Mouse (Mus musculus) left cerebral cortex, adult 11 months (tissue): ENCODE measurements around the gene N4bp2l2.

ENCODE experiments used
- DNase-seq: peaks from one replicate; pipeline ENCODE4 v3.0.0; 2022; ENCODE audit warnings: low spot score

Gene N4bp2l2

DNA sequence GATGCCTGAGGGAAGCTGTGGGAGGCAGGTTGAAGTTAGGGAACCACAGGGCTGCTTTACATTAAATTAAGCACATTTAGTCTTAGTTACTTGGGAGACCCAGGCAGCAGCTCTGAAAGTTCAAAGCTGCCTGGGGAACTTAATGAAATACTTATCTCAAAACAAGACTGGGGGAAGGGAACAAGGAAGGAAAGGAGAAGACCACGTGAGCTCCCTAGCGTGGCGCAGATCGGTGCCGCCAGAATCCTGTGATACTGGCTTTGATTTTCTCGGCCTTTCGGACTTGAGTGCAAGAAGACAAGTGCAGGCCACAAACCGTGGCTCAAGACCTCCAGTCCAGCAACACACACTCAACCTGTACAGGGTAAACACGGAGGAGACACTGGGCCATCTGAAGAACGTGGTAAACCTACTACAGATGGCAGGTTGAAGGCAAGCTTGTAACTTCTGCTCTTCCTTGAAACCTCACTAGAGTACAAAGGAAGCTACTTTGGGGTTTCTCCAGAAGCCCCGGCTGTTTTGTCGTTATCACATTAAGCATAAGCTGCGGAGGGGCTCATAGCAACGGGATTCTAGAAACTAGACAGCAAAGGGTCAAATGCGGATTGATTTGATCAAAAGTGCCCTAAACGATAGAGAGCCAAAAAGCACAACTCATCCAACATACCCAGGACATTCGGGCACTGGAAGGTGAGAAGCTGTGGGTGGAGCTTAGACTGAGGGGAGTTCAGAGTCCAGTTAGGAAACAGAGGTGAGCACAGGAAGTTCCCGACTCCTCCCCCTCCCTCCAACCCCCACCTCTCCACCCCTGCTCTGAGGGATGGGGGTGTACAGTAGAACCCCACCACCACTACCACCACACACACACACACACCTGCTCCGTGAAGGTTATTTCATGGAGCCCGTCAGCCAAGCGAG is 67.5 kb downstream of the N4bp2l2 start:
- DNase-seq = no peak

DNA sequence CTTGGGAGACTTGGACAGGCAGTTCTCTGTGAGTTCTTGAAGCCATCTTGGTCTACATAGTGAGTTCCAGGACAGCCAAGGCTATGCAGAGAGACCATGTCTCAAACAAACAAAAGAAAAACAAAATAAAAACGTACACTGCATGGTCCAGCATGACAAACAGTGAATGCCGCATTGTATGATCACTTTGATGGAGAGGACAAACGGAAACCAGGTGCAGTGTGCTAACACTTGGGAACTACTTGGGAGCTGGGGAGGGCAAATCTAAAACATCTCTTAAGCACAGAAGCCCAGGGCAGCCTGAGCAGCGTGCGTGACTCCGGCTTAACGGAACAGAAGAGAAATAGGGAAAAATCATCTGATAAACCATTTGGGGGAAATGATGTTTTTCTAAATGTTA is 68.9 kb downstream of the N4bp2l2 start, which contains the start of gene N4bp2l1:
TSS of gene N4bp2l1 (minus strand) at position 101 of the 400 bp plus-strand sequence.
- no peak for DNase-seq

DNA sequence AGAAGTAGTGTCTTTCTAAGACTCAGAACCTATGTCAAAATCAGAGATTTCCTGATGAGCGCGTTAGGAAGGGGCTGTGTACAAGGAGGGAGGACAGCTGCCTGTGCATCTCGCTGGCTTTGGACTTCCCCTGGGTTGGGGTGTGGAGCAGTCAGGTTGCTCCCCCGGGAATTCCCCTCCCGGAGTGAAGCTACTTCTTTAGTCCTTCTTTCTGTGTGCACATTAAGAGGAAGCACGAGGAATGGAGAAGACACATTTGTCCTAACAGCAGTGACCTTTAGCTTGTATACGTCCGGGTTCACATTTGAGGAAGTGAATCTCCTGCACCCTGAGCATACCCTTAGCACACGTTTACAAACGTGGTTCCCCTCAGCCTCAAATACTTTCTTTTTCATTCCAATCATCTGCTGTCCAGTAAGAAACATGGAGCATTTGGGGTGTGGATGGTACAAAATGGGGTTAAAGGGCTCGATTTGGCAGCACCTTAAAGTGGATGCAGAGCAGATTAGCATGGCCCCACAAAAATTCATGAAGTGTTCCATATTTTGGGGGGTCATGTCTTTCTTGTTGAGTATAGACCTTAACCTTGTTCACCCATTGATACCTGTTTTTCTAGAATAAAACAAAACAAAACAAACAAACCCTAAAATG is 70.5 kb downstream of the N4bp2l2 start:
- no peak for DNase-seq

DNA sequence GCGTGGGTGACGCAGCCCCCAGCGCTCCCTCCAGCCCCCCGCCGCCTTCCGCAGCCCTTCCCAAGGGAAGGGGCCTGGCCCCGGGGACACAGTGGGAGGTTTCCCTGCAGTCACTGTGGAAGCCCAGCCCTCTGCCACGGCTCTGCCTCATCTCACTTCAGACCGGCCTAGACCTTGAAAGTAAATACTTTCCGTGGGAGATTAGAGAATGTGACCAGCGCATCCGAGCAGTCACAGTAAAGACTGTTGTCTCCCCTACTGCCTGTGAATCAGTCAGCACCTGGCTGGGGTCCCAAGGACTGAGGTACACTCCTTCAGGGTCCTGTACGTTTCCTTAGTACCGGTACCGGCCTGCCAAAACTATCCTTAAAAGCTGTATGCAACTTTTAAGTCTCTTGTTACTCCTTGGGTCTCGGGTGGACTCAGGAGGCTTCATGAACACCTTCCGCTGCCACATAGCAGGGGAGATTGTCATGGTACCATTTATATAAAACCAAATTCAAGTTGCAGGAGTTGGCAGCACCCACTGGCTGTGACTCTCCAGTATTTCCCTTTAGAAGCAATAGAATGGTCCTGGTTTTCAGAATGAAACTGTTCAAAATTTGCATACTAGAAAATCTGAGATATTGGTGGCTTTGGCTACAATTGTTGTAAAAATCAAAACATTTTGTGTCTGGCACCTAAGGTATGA is 71.2 kb downstream of the N4bp2l2 start:
- no peak for DNase-seq

DNA sequence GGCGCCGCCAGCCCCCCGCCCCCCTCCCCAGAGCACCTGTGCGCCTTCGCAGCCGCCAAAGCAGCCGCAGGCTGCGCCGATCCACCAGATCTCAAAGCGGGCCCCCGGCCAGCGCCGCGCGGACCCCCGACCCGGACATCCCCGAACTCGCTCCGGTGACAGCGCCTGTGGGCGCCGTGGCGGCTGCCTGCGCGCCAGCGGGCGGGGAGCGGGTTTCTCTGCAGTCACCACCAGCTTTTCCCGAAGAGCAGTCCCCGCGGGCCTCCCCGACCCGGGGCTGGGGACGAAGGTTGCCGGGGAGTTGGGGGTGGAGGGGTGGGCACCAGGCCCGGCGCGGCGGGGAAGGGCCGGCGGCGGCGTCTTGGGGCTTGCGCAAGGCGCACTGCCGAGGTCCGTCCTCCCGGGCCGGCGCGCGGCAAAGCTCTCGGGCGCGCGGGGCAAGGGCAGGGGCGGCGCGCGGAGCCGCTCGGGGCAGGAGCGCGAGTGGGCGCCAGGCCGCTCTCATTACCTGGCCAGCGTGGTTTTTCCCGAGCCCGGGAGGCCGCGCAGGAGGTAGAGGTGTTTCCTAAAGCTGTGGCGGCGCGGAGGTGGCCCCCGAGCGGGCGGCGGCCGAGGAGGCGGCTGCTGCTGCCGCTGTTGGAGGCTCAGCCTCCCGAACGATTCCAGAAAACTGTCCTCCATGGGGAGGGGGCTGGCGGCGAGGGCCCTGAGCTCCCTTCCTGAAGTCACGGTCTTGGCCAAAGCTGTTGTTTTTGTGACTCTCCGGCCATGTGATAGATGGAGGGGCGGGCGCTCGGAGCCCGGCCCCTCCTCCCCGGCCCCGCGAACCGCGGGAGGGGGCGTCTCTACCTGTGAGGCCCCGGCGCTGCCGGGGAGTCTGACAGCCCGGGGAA is 72.0 kb downstream of the N4bp2l2 start:
- no peak for DNase-seq

DNA sequence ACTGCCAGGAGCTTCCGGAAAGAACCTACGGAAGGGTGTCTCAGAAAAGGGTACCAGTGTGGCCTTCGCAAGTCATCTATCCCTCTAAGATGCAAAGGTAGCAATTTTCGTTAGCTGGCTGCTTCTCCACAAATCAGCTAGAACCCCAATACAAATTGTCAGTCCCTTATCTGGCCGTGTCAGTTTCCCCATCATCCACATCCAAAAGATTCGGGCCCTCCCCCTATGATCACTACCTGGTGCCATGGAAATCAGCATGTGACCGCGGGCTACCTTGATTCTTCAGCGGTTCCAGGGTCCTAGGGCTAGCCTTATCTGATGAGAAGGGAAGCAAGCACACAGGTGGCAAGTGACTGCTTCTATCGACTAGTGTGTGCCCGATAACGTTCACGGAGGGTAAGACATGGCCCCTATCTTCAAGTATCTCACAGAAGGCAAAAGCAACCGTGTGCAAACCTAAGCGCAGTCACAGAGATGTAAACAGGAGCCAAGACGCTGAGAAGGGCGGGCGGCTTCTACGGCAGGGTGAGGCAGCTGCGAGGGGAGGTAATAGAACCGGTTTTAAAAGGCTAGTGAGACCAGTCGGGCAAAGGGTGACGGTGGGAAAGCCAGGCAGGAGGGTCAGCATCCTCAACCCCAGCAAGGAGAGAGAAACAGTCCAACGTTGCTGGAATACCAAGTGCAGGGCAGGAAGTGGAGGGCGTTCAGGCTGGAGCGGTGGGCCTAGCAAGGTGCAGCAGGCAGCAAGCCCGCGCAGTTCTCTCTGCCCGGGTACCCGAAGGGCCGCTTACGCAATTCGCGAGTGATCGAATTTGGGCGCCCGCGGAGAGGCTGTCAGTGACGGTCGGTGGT is 72.9 kb downstream of the N4bp2l2 start:
- DNase-seq = no peak

DNA sequence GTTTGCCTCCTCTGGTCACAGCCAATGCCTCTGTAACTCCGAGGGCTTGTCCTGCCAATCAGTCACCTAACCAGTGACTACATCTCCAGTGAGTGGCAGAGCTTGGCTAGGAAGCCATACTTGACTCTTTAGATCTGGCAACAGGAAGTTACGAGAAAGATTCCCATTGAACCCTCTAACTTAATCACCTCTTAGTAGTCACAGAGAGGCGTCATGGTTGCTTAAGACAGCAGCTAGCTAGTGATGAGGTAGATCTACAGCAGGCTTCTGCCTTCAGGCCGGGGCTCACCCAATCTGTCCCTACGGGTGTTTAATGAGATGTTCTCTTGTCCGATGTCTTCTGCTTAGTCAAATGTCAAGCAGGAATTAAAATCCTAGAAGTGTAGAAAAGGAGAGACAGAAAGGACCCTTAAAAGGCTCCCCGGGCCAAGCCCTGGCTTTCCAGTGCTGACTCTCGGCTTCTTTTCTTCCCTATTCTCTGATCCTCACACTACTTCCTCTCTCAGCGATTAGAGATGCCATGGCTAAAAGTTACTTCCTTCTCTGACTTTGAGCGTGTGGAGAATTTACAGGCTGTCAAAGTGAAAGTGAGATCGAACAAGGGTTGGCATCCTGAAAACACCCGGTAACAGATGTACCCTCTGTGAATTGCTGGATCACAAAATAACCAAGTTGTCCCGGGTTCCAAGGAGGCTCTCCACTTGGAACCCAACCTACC is 73.6 kb downstream of the N4bp2l2 start:
- DNase-seq = no peak

DNA sequence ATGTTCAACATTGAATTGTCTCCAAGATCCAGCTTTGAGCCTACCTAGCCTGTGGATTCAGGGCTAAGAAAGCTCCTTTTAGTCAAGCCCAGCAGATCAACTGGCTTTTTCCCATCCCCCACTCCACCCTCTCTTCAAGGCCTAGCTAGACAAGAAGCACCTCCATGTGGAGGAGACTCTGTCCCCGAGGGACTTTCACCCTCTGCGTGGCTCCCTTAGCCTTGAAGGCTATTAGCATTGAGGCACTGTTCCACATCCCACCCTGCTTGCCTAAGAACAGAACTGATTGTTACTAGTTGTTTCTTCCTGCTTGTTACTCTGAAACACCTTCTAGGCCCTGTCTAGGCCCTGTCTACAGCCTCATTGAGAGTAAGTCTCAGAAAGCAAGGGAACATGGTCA is 76.0 kb downstream of the N4bp2l2 start:
- no peak for DNase-seq

DNA sequence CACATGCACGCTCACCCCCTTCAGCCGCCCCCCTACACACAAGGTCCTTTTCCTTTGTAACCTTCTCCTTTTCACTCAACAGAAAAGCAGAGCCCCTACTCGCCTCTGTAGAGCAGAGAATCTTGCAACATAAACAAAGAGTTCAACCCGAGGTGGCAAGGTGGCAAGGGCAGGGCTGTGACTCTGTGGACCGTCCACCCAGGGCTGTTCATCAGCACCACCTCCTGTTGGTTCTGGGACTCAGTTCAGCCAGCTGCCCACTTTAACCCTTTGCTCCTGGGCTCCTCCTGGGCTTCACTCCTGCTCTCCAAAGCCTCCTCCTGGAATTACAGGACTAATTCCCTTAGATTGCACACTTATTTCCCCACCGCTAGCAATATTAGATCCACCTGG is 81.7 kb downstream of the N4bp2l2 start:
- DNase-seq = no peak

DNA sequence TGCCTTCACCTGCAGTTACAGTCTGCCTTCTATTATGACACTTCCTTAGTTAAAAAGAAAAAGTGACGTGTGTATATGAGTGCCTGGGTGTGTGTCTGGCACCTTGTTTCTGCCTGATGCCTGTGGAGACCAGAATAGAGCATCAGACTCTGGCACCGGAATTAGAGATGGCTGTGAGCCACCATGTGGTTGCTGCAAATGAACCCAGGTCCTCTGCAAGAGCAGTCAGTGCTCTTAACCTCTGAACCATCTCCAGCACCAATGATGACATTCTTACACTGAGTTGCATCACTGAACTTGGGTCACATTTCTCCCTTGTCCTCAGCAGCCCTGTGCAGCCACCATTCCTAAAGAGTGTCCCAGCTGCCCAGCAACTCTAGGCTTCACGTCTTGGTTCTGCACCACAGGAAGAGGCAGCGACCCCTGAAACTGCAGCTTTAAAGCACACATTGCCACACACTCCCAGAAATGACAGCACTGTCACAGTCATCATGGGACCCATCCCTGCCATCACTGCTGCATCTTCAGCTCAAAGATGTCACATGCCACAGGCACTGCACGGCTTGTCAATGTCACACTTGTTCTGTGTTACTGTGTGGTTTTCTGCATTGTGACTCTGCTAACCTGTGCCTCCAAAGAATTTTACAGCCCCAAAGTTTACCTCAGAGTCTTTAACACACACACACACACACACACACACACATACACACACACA is 82.2 kb downstream of the N4bp2l2 start:
- DNase-seq = no peak

DNA sequence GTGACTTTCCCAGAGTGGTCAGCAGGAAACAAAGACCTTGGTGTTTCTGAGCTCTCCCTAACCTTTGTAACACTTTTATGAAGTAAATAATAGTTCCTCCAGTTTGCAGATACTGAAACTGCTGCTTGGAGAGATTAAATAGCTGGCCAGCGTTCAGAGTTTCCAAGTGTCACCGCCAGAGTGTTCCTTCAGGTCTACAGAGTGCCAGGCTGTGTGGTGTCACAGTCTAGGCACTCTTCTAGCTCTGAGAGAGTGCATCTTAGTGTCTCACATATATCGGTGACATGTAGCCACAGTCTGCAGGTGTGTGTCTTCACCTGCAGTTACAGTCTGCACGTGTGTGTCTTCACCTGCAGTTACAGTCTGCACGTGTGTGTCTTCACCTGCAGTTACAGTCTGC is 82.8 kb downstream of the N4bp2l2 start:
- no peak for DNase-seq

DNA sequence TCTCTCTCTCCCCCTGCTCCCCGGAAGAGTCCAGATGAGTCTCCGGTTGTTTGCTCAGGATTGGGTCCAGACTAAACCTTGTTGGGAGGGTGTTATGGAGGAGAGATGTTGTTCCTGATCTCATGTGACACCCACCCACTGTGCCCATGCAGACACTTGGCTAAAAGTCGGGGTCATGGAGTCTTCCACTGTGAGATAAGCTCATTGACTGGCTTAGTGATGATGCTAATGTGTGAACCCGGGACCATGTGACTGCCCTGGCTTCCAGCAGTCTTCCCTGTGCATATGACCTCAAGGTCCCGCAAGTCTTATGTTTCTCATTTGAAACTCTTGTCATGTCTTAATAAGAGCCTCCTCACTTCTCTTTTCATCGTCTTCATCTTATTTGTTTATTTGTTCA is 84.8 kb downstream of the N4bp2l2 start:
- no peak for DNase-seq

DNA sequence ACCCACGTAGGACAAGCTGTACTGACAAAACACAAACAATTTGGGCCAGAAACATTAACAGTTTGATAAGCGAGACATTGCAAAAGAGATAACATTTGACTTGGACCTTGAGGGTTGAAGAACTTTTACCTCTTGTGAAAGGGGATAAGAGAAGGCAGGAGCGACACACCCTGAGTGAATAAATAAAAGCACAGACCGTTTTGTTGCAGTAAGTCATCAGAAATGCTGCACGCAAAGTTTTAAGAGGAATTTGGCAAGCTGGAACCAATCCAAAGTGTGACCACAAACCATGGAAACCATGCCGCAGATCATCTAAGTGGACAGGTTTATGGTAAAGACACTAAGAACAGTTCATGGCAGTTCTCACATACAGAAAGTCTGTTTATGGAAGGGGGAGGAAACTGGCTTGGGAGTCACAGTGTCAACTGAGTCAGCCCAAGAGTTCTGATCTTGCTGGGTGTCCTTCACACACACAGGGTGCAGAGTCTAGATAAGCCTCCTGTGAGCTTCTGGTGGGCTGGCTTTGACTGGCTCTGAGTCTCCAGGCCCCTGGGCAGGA is 87.3 kb downstream of the N4bp2l2 start:
- DNase-seq = no peak

DNA sequence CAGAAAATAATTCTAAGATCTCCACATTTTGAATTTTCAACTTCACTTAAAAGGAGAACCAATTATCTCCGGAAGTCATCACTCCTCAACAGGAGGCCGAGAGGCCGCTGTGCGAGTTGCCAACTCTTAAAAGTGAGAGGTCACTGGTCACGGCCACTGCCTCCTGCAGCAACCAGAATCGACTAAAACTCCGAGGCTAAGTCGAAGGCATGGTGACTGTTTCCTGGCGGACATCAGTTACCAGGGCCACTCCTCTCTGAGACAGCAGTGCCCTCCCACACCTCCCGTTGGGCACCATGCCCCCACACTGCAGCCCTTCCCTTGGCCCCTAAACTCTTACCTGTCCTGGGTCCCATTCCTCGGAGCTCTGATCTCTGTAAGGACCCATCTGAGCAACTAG is 89.2 kb downstream of the N4bp2l2 start:
- DNase-seq = no peak

DNA sequence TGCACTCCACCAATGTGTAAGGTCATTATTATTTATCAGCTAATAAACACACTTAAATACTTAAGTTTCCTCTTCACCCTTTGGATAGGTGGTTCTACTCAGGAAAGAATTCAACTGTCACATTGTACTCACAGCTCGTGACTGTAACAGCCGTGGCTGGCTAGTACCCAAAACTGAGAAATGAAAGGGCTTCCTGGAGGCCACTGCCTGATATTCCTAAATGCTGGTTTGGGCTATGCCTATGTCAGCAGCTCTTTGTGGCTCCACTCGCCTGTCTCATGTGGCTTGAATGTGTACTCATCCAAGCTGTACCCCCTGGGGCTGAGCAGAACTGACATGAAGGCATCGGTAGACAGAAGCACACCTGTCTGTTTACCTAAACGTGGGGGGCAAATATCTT is 91.1 kb downstream of the N4bp2l2 start:
- DNase-seq = no peak

DNA sequence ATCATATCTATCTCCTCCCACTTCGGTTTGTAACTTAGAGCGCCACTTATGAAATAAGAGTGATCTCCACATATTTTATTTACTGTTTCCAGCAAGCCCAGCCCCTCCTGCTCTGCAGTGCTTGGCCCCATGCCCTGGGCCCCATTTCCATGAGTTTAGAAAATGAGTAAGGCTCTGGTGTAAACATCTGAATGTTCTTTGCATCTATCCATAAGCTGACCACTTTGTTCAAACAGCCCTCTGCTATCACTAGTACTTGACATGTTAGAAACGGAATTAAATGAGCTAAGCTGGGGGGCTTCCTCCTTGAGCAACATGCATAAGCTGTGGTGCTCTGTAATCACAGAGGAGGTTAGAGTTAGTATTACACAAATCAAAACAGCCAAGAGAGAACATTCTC is 91.6 kb downstream of the N4bp2l2 start:
- no peak for DNase-seq

DNA sequence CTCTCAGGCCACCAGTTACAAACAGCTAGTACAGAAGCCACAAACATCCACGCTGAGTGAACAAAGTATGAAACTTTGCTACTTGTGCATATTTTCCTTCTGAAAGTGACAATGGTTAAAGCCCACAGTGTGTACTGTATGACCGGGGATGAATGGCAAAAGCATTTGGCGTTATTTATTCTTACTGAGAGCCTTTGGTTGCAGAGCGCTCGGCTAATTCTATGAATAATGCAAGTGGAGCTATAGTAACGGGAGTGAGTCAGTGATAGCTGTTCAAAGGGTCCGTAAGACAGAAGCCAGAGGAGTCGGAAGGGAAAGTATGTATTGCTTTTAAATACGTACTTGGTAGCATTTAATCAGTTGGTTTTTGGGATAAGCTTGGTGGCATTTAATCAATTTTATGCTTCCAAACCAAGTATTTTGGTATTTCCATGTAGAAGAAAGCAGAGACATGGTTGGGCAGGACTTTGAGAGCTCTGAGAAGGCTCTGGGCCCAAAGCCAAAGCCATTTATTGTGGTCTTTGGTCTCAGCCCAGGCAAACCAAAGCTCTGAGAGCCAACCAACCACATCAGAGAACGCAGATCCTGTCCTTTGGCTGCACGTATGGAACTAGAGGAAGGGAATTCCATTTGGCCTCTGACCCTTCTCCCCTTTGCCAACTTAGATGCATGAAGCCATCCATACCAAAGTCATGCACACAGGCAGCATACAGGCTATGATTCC is 95.3 kb downstream of the N4bp2l2 start:
- no peak for DNase-seq

DNA sequence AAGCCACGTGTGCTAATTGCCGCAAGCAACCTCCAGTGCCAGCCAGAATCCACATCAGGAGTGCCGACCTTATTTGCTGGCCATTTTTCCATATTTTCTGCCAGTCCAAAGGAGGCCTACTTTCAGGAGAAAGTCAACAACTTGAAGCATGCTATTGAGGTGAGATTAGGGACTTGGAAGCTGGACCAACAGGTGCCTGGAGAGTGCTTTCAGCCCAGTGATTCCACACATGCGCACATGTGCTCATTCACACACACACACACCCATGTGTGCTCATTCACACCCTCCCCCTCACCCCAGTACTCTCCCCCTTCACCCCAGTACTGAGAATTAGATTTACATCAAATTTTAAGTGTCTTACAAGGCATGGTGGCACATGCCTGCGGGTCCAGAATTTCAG is 99.0 kb downstream of the N4bp2l2 start:
- DNase-seq = no peak

DNA sequence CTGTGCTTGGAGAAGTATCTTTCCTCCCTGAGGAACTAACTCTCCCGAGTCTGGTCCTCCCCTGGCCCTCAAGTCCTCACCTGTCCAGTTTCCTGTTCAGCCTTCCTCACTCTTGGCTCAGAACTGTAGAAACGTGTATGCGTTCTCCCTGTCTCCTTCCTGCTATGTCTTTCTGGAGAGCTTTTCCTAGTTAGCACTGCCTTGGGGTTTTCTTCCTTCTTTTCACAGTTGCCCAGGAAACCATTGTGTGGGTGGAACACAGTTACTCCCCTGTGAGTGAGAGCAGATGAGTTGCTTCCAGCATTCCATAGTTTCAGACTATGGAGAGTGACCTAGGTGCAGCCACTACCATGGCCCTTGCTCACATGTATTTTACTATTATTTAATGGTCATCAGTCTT is 99.8 kb downstream of the N4bp2l2 start:
- DNase-seq = peak; percentile 58
